Mouse (Mus musculus) stomach, embryonic 15.5 days (tissue): ENCODE data around the gene Mon2. TPM values are rescaled to one million over a fixed set of nuclear protein-coding genes. Genes with fewer than 3 reads are reported as not detected.

ENCODE experiments used
- ATAC-seq: fragments of 200-750 bp; cut with Nextera tagmentation; 2 replicates; pipeline ENCODE4 v1.8.0; 2017; ENCODE audit warnings: low read depth, moderate number of reproducible peaks, moderate TSS enrichment; ENCODE audit not compliant: insufficient read depth, low FRiP score
- H3K27ac ChIP-seq: fragments of 300-500 bp; sonication (generic); 2 replicates; pipeline ENCODE4 v1.5.1; 2015; ENCODE audit warnings: mild to moderate bottlenecking, inconsistent platforms
- H3K27me3 ChIP-seq: fragments of 300-500 bp; sonication (generic); replicated peaks from 2 replicates; pipeline ENCODE4 v1.6.1; 2015; ENCODE audit warnings: inconsistent platforms
- H3K36me3 ChIP-seq: fragments of 300-500 bp; sonication (generic); 2 replicates; pipeline ENCODE4 v1.6.1; 2015; ENCODE audit warnings: inconsistent platforms
- H3K4me1 ChIP-seq: fragments of 300-500 bp; sonication (generic); 2 replicates; pipeline ENCODE4 v1.6.1; 2015; ENCODE audit warnings: inconsistent platforms
- H3K4me2 ChIP-seq: fragments of 300-500 bp; sonication (generic); 2 replicates; pipeline ENCODE4 v1.6.1; 2015; ENCODE audit warnings: mild to moderate bottlenecking, inconsistent platforms
- H3K4me3 ChIP-seq: fragments of 300-500 bp; sonication (generic); replicated peaks from 2 replicates; pipeline ENCODE4 v1.5.1; 2015; ENCODE audit warnings: inconsistent platforms
- H3K9ac ChIP-seq: fragments of 300-500 bp; sonication (generic); 2 replicates; pipeline ENCODE4 v1.6.1; 2015; ENCODE audit warnings: inconsistent platforms
- H3K9me3 ChIP-seq: fragments of 300-500 bp; sonication (generic); 2 replicates; pipeline ENCODE4 v1.6.1; 2016; ENCODE audit warnings: inconsistent platforms
- WGBS: fragments of 180-500 bp; shearing (Covaris S2); methylation state at CpG from one replicate; pipeline ENCODE4 v1.1.7; 2015; 5-methylcytosine and 5-hydroxymethylcytosine counted together
- polyA plus RNA-seq: library from polyadenylated mRNA; unstranded; fragments of >200 nt; fragmentation: Nextera tagmentation; extraction: Ambion mirVana; gene quantifications from 2 replicates; pipeline ENCODE4 v1.2.1, GENCODE M21; 2015

The Mon2 gene
- polyA plus RNA-seq, 1 experiment from 2014 or later: 24.5 TPM

DNA sequence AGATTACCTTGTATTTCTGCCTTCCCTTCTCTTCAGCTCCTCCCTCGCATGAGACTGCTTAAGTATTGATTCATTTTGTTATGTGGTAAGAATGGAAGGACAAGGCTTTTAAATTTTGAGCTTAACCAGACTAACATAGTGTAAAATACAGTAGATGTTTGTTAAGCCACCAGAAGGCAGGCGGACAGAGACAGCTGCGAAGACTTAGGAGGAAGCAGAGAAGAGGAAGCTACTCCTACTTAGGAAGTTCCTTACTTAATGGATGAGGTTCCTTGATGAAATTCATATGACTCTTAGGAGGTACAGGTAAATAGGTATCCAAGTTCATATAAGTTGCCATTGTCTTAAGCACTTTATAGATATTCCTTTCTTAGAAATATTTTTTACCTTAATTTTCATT is 16.3 kb upstream of the Mon2 start:
- Histone ChIP-seq H3K36me3 (no peaks in the 10 kb centered on the region), H3K9me3 (no peaks in the 10 kb centered on the region), H3K27ac (no peak overlapping the region), H3K4me3 (no peak overlapping the region), H3K27me3 (no peaks in the 10 kb centered on the region), H3K9ac (no peak overlapping the region), H3K4me2 (no peak overlapping the region), H3K4me1 (no peaks in the 10 kb centered on the region)
- ATAC-seq: no peak
- 64% methylated on average over 3 of the region's 3 CpGs for WGBS

DNA sequence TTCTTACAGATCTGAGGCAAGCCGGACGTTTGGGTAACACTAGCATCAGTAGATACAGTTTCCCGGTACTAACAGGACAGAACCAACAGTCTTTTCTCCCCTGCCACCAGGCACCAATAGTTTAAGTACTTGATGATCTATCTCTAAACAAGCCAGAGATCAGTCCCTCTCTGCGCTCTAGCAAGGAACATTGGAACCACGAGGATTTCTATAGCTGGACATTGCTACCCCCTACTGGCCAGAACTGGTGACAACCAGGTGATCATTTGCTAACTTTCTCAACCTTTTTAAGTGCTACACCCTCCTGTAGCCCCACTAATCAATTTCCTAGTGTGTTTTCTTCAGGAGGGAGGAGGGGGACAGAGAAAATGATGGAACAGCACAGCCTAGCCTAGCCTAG is 15.4 kb upstream of the Mon2 start:
- H3K4me3 ChIP-seq: no peak overlapping the region

DNA sequence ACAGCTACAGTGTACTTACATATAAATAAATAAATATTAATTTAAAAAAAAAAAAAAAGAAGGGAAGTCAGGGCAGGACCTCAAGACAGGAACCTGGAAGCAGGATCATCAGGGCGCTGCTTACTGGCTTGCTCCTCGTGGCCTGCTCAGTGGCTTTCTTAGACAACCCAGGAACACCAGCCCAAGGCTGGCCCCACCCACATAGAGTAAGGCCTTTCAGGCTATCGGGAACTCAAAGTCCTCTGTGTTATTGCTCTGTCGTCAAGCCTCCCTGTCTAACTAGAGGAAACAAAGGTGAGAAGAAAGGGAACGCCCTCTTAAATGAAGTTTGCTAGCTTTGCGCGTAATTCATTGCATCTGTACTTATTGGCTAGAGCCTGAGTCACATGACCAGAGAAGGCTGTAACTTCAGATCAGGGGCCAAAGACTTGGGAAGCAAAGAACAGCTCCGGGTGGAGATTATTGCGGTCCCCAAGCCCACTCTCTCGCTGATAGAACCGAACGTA is 13.2 kb upstream of the Mon2 start:
- no peaks in the 10 kb centered on the region for H3K9me3 ChIP-seq
- H3K27ac ChIP-seq: no peak overlapping the region
- no peaks in the 10 kb centered on the region for H3K36me3 ChIP-seq
- no peaks in the 10 kb centered on the region for H3K27me3 ChIP-seq
- H3K4me1 ChIP-seq: no peaks in the 10 kb centered on the region
- H3K9ac ChIP-seq: no peak overlapping the region
- no peak for ATAC-seq
- H3K4me3 ChIP-seq: no peak overlapping the region
- WGBS: 75% methylated on average over 12 of the region's 12 CpGs
- no peak overlapping the region for H3K4me2 ChIP-seq

More for the DNA sequence above, 15.4 kb upstream of the Mon2 start:
- Histone ChIP-seq H3K36me3 (no peaks in the 10 kb centered on the region), H3K4me2 (no peak overlapping the region), H3K27me3 (no peaks in the 10 kb centered on the region), H3K9me3 (no peaks in the 10 kb centered on the region), H3K27ac (no peak overlapping the region), H3K9ac (no peak overlapping the region), H3K4me1 (no peaks in the 10 kb centered on the region)
- 30% methylated on average over 5 of the region's 5 CpGs for WGBS
- peak; percentile 31; the same call in 1 of the 2 replicates for ATAC-seq

DNA sequence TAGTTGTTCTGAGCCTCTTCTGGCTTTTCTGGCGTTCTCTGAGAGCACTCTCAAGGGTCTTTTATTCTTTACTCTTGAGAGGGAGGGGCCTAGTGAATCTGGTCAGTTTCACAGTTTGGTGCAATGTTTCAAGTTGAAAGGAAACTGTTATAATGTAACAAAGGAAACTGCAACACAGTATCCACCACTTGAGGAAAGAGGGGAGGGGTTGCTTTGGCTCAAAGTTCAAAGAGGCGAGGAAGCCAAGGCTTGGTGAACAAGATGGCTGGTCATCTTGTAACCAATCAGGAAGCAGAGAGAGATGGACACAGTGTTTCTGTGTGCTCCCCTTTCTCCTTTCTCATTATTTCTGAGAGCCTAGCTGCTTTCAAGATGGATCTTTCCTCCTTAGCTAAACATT is 10.5 kb upstream of the Mon2 start:
- Histone ChIP-seq H3K4me2 (no peak overlapping the region), H3K27ac (no peak overlapping the region), H3K9ac (no peak overlapping the region), H3K9me3 (no peaks in the 10 kb centered on the region), H3K4me1 (no peaks in the 10 kb centered on the region), H3K27me3 (no peaks in the 10 kb centered on the region), H3K36me3 (no peaks in the 10 kb centered on the region), H3K4me3 (no peak overlapping the region)
- ATAC-seq: no peak
- 80% methylated on average over 2 of the region's 2 CpGs for WGBS

DNA sequence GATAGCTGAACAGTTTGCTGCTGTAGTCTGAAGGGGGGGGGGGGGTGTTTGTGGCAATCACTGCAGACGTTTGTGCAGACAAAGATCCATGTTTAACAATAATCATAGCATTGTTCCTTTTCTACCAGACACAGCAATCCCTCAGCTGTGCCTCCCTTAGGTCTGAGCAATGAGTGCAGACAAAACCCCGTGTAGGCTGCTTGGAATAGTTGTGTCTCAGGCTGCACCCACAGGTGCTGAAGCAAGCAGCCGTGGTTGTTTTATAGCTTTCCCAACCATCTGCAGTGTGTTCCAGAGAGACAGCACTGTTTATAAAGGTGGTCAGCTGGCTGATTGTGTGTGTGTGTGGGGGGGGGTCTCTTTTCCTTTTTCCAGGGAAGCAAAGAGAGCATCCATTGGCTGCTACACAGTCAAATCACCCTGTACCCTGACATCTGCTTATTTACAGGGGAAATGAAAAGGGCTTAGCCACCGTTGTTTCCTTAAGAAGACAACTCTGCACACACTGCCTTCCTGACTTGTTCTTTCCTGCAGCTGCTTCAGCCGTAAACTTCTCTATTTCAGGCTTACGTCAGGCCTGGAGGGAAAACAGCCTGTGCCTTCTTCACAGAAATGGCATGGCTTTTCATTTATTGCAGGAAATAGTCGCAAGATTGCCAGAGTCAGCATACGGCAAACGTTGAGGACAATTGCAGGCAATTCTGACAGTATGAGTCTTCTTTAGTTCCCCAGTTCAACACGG is 8.8 kb upstream of the Mon2 start:
- Histone ChIP-seq H3K9ac (no peak overlapping the region), H3K4me3 (no peak overlapping the region), H3K4me2 (no peak overlapping the region), H3K4me1 (no peaks in the 10 kb centered on the region), H3K27me3 (no peaks in the 10 kb centered on the region), H3K27ac (no peak overlapping the region), H3K9me3 (no peaks in the 10 kb centered on the region), H3K36me3 (no peaks in the 10 kb centered on the region)
- 32% methylated on average over 10 of the region's 10 CpGs for WGBS
- ATAC-seq: no peak

DNA sequence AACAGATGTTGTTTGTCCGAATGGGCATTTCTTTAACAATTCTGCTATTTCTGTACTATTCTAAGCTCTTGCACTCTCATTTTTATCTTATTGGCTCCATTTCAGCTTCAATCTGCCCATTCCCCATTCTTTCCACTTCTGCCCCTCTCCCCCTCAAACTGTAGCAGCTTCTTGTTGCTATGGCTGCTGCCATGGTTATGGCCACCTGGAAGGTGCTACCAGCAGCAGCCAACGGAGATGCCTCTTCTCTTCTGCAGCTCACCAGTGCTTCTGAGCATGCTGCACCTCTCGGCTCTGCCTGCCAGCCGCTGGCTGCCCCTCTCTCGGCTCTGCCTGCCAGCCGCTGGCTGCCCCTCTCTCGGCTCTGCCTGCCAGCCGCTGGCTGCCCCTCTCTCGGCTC is 8.0 kb upstream of the Mon2 start:
- no peaks in the 10 kb centered on the region for H3K4me1 ChIP-seq
- no peak for ATAC-seq

DNA sequence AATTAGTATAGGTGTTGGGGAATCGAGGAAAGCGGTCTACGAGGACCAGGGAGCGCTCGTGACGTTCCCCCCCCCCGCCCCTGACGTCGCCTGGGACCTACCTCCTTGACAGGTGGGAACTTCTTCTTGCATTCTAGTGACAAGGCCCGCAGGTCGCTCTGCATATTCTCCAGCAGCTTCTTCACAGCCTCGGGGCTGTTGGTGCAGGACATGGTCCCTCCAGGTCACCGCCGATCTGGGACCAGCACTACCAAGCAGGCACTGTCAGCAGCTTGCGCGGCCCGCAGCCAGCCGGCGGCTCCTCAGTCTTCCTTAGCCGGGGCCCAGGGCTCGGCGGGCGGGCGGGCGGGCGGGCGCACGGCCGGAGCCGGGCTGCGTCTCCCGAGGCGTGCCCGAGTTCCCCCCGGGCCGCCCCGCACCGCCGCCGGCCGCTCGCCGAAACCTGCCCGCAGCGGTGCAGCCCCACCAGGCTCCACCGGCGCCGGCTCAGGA is 508 bp downstream of the Mon2 start:
- Histone ChIP-seq H3K9me3 (no peaks in the 10 kb centered on the region), H3K4me1 (peaks cover 8% of the 10 kb centered on the region; the same call in 1 of the 2 replicates), H3K9ac (peak overlapping the region; percentile 86), H3K36me3 (0 out of 2 replicates have a peak, but pooled peaks cover 4% of the 10 kb centered on the region), H3K4me2 (peak overlapping the region; percentile 59), H3K4me3 (peak overlapping the region; percentile 86), H3K27me3 (no peaks in the 10 kb centered on the region), H3K27ac (peak overlapping the region; percentile 67; the same call in 1 of the 2 replicates)
- WGBS: under 1% methylated on average over 28 of the region's 48 CpGs
- peak; percentile 76 for ATAC-seq

More for the DNA sequence above, 8.0 kb upstream of the Mon2 start:
- Histone ChIP-seq H3K4me2 (no peak overlapping the region), H3K27me3 (no peaks in the 10 kb centered on the region), H3K9ac (no peak overlapping the region), H3K4me3 (no peak overlapping the region), H3K27ac (no peak overlapping the region), H3K36me3 (no peaks in the 10 kb centered on the region), H3K9me3 (no peaks in the 10 kb centered on the region)
- 66% methylated on average over 9 of the region's 9 CpGs for WGBS

DNA sequence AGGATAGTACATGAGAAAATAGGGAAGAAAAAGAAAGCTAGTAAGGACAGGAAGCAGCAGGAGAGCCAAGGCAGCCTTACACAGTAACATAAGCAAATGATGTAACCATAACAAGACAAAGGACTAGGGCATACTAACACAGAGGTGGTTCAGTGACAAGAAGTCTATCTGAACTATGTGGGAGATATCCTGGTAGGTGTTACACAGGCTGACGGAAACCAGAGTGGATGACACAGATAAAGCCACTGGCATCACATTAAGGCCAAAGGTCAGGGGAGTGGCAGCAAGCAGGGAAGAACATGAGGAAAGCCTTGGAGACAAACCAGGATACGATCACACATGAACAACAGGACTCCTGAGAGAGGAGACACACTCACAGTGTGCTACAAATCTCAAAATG is 4.3 kb downstream of the Mon2 start:
- H3K36me3 ChIP-seq: 0 out of 2 replicates have a peak, but pooled peaks cover 4% of the 10 kb centered on the region
- H3K27ac ChIP-seq: no peak overlapping the region
- 77% methylated on average over 2 of the region's 2 CpGs for WGBS
- no peak overlapping the region for H3K4me2 ChIP-seq
- no peaks in the 10 kb centered on the region for H3K9me3 ChIP-seq
- peaks cover 8% of the 10 kb centered on the region; the same call in 1 of the 2 replicates for H3K4me1 ChIP-seq
- no peak overlapping the region for H3K4me3 ChIP-seq
- H3K9ac ChIP-seq: no peak overlapping the region
- no peak for ATAC-seq
- H3K27me3 ChIP-seq: no peaks in the 10 kb centered on the region

DNA sequence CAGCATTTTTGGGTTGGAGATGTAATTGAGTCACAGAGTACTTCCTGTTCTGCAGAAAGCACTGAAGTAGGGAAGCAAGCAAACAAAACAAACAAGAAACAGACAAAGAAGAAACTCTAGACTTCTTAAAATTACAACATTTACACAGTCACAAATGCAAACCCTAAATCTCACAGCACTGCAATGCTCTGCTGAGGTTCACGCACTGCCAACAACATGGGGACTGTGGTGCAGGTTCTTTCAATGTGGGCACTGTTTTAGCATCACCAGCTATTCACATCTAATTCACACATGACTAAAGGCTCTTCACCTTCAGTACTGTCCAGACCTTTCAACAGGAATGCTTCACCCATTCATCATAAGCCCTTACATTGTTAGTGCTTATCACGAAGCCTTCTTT is 13.3 kb downstream of the Mon2 start:
- H3K27ac ChIP-seq: no peak overlapping the region
- no peak for ATAC-seq
- no peak overlapping the region for H3K4me2 ChIP-seq
- WGBS: 87% methylated on average over 2 of the region's 2 CpGs
- H3K9ac ChIP-seq: no peak overlapping the region
- no peaks in the 10 kb centered on the region for H3K9me3 ChIP-seq
- no peaks in the 10 kb centered on the region for H3K36me3 ChIP-seq
- H3K4me1 ChIP-seq: no peaks in the 10 kb centered on the region
- no peaks in the 10 kb centered on the region for H3K27me3 ChIP-seq
- no peak overlapping the region for H3K4me3 ChIP-seq

DNA sequence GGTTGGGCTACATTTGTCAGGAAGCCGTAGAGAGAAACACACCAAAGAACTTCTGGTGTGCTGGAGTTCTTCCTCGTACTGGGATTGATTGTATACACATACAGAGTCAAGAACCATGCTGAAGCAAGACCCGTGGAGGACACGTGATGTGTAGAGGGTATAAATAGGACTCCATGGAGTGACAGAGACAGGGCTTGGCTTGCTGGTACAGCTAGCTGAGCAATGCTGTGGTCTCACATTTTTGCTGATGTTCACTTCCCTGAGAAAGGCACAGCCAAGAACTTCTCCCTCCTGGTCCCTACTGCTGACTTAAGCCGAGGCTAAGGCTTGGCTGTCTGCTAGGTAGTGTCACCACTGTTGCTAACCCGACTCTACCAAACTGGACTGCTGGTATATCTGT is 15.5 kb downstream of the Mon2 start:
- H3K9ac ChIP-seq: no peak overlapping the region
- WGBS: 84% methylated on average over 6 of the region's 6 CpGs
- H3K27ac ChIP-seq: no peak overlapping the region
- H3K9me3 ChIP-seq: no peaks in the 10 kb centered on the region
- H3K4me2 ChIP-seq: no peak overlapping the region
- H3K4me1 ChIP-seq: no peaks in the 10 kb centered on the region
- 0 out of 2 replicates have a peak, but pooled peaks cover 3% of the 10 kb centered on the region for H3K36me3 ChIP-seq
- H3K27me3 ChIP-seq: no peaks in the 10 kb centered on the region
- ATAC-seq: no peak
- H3K4me3 ChIP-seq: no peak overlapping the region

DNA sequence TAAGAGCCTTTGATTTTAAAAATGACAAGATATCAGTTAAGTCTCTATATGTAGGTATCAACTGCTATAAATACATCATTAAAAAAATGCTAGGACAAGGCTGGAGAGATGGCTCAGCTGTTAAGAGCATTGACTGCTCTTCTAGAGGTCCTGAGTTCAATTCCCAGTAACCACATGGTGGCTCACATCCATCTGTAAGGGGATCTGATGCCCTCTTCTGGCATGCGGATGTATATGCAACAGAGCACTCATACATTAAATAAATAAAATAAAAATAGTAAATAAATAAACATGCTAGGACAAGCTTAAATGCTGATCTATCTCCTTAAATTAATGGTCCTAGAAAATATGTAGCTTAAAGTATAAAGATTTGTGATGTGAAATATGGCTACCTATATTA is 19.2 kb downstream of the Mon2 start:
- Histone ChIP-seq H3K4me2 (no peak overlapping the region), H3K9ac (no peak overlapping the region), H3K4me3 (no peak overlapping the region), H3K36me3 (0 out of 2 replicates have a peak, but pooled peaks cover 3% of the 10 kb centered on the region), H3K27me3 (no peaks in the 10 kb centered on the region), H3K9me3 (no peaks in the 10 kb centered on the region), H3K4me1 (no peaks in the 10 kb centered on the region), H3K27ac (no peak overlapping the region)
- no peak for ATAC-seq
- 84% methylated on average over 1 of the region's 1 CpGs for WGBS

DNA sequence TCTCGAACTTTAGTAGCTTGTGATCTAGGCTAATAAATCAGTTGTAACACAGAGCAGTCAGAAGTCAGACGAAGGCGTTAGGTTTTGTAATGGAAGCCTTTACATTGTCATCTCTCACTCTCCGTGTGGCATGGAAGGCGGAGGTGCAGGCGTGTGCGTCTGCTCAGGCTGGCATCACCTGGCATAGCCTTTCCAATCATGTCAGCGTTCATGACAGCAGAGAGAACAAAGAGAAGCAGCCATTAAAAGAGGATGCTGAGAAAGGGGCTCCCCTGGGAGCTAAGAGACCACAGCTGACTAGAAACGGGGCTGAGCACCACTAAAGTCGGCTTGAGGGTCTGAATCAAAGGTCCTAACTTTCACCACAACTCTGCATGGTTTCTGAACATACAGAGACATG is 19.8 kb downstream of the Mon2 start:
- Histone ChIP-seq H3K36me3 (0 out of 2 replicates have a peak, but pooled peaks cover 3% of the 10 kb centered on the region), H3K27ac (no peak overlapping the region), H3K4me2 (no peak overlapping the region), H3K4me1 (no peaks in the 10 kb centered on the region), H3K9me3 (no peaks in the 10 kb centered on the region), H3K27me3 (no peaks in the 10 kb centered on the region), H3K4me3 (no peak overlapping the region), H3K9ac (no peak overlapping the region)
- WGBS: 92% methylated on average over 10 of the region's 10 CpGs
- no peak for ATAC-seq
